Mouse (Mus musculus) G1E (cell line): Measurements from ENCODE around the gene Tuba3a. TPM values are rescaled to one million over a fixed set of nuclear protein-coding genes. Genes with fewer than 3 reads are reported as not detected.

ENCODE experiments used
- ATAC-seq: 2 replicates; pipeline ENCODE4 v1.8.0; 2016; ENCODE audit warnings: mild to moderate bottlenecking; ENCODE audit not compliant: insufficient number of reproducible peaks, poor library complexity, low FRiP score, severe bottlenecking; ENCODE audit errors: extremely low read depth
- DNase-seq: peaks from one replicate; pipeline ENCODE4 v3.0.0; 2012; ENCODE audit warnings: low spot score
- H3K27me3 ChIP-seq: 2 replicates; pipeline ENCODE4 v1.6.1; 2012; ENCODE audit warnings: mild to moderate bottlenecking, low read length, inconsistent platforms; ENCODE audit not compliant: insufficient read depth
- H3K36me3 ChIP-seq: replicated peaks from 2 replicates; pipeline ENCODE3; 2012; ENCODE audit warnings: mild to moderate bottlenecking, inconsistent platforms
- H3K4me1 ChIP-seq: 2 replicates; pipeline ENCODE4 v1.6.1; 2012; ENCODE audit warnings: low read depth, low read length, inconsistent platforms, mixed read lengths; ENCODE audit not compliant: insufficient read depth
- H3K4me3 ChIP-seq: 2 replicates; pipeline ENCODE4 v1.5.1; 2012; ENCODE audit warnings: low read depth, mild to moderate bottlenecking, inconsistent platforms, low read length, moderate library complexity, mixed read lengths
- H3K9me3 ChIP-seq: replicated peaks from 2 replicates; pipeline ENCODE4 v1.6.1; 2012; ENCODE audit warnings: inconsistent platforms
- CTCF ChIP-seq: IDR thresholded peaks from 2 replicates; pipeline ENCODE4 v1.5.1; 2012; ENCODE audit warnings: low read depth, low read length, inconsistent platforms, mixed read lengths
- GATA1 ChIP-seq: IDR thresholded peaks from 2 replicates; pipeline ENCODE4 v1.6.1; 2012; ENCODE audit warnings: borderline replicate concordance, low read length, inconsistent platforms, mixed read lengths
- GATA2 ChIP-seq: IDR thresholded peaks from 2 replicates; pipeline ENCODE4 v1.6.1; 2012; ENCODE audit warnings: low read depth, low read length, inconsistent platforms, borderline replicate concordance
- POLR2AphosphoS5 ChIP-seq: IDR thresholded peaks from 2 replicates; pipeline ENCODE4 v1.6.1; 2012; ENCODE audit warnings: low read depth, low read length, inconsistent platforms; ENCODE audit not compliant: insufficient replicate concordance
- TAL1 ChIP-seq: conservative IDR thresholded peaks from 2 replicates; pipeline ENCODE4 v1.6.1; 2012; ENCODE audit warnings: low read depth, low read length, inconsistent platforms, mixed read lengths
- polyA plus RNA-seq: library from polyadenylated mRNA; stranded (reverse); fragments of >175 nt; gene quantifications from 2 replicates; pipeline ENCODE4 v1.2.3, GENCODE M21; 2012
- total RNA-seq, 2 experiments: library from RNA; stranded (forward) in 1 of 2; stranded (reverse) in 1 of 2; fragments of 200-1000 nt in 1 of 2; fragments of >200 nt in 1 of 2; fragmentation: Nextera tagmentation in 1 of 2; gene quantifications; 2 replicates each; pipeline ENCODE4 v1.2.3; 2014 to 2017

Gene Tuba3a
- total and polyA plus RNA-seq, 3 experiments, result not detected

GRCm38 (mm10) chr6:125317077-125317476, 31.2 kb upstream of the Tuba3a start:
- ATAC-seq (no peak), DNase-seq (no peak)
- TF ChIP-seq TAL1 (no peak), POLR2AphosphoS5 (no peak), GATA2 (no peak), CTCF (no peak), GATA1 (no peak)
- Histone ChIP-seq H3K4me1 (no peaks in the 10 kb centered on the region), H3K4me3 (no peak overlapping the region), H3K9me3 (peaks cover 37% of the 10 kb centered on the region), H3K36me3 (no peaks in the 10 kb centered on the region), H3K27me3 (no peaks in the 10 kb centered on the region; the same call in 1 of the 2 replicates)

GRCm38 (mm10) chr6:125314746-125315145, 28.9 kb upstream of the Tuba3a start:
- no peak for DNase-seq
- H3K27me3 ChIP-seq, result no peaks in the 10 kb centered on the region

DNA sequence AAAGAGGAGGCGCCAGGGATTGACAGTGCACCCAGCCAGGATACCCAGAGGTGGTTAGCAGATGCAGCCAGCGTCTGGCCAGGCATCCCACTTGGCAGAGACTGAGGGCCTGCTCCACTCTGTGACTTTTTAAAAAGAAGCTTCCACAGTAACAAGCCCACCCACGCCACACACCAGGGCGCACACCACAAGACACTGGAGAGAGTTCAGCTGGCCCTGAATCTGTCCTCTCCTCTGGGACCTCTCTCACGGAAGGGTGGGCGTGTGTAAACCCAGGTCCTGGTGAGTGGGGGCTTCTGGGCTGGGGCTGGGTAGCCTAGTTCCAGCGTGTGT, 28.4 kb upstream of the Tuba3a start:
- no peak for ATAC-seq
- peaks cover 25% of the 10 kb centered on the region for H3K9me3 ChIP-seq
- no peak overlapping the region for H3K4me3 ChIP-seq
- no peaks in the 10 kb centered on the region for H3K27me3 ChIP-seq
- no peak for DNase-seq
- no peaks in the 10 kb centered on the region for H3K36me3 ChIP-seq
- TF ChIP-seq CTCF, result no peak
- TF ChIP-seq GATA2, result no peak
- TF ChIP-seq POLR2AphosphoS5, result no peak
- no peak for TF ChIP-seq GATA1
- no peak for TF ChIP-seq TAL1
- no peaks in the 10 kb centered on the region for H3K4me1 ChIP-seq

More at GRCm38 (mm10) chr6:125314746-125315145, 28.9 kb upstream of the Tuba3a start:
- H3K36me3 ChIP-seq, result no peaks in the 10 kb centered on the region
- no peak for ATAC-seq
- TF ChIP-seq GATA2 (no peak), GATA1 (no peak), TAL1 (no peak), POLR2AphosphoS5 (no peak), CTCF (no peak)
- no peak overlapping the region for H3K4me3 ChIP-seq
- H3K9me3 ChIP-seq, result peaks cover 27% of the 10 kb centered on the region
- no peaks in the 10 kb centered on the region for H3K4me1 ChIP-seq

DNA sequence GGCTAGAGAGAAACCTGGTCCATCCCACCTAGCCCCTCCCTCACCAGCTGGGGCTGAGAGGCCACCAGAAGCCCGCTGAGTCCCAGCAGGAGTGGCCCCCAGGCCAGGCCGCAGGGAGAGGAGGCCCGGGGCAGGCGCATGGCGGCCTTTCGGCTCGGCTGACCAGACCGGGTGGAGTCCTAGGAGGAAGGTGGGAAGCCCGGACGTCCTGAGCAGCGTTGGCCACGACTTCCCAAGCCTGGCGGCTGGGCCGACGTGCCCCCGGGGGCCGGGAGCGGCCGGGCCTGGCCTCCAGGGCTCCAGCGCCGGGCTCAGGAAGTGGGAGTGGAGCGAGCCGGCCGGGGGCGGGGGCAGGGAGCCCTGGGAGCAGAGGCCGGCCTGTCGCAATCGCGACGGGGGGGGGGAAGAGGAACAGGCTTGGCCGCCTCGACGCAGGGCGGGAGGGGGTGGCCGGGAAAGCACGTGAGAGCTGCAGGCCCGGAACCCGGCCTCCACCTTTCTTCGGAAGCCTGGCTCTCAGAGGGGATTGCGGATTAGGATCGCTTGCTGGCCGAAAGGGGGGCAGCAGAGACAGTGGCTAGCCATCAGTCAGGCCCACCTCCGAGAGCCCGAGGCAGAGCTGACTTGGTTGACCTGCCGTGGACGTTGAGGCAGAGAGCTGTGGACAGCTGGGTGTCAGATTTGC, 27.8 kb upstream of the Tuba3a start, which contains the start of gene Ltbr:
Gene Ltbr (minus strand): TSS at position 340 of the 685 bp plus-strand sequence.
- DNase-seq (no peak), ATAC-seq (no peak)
- Histone ChIP-seq H3K9me3 (peaks cover 21% of the 10 kb centered on the region), H3K36me3 (no peaks in the 10 kb centered on the region), H3K4me3 (no peak within 1 kb of the TSS), H3K4me1 (no peaks in the 10 kb centered on the region), H3K27me3 (no peaks in the 10 kb centered on the region)
- TF ChIP-seq GATA2 (no peak), POLR2AphosphoS5 (no peak), TAL1 (no peak), GATA1 (no peak), CTCF (no peak)

DNA sequence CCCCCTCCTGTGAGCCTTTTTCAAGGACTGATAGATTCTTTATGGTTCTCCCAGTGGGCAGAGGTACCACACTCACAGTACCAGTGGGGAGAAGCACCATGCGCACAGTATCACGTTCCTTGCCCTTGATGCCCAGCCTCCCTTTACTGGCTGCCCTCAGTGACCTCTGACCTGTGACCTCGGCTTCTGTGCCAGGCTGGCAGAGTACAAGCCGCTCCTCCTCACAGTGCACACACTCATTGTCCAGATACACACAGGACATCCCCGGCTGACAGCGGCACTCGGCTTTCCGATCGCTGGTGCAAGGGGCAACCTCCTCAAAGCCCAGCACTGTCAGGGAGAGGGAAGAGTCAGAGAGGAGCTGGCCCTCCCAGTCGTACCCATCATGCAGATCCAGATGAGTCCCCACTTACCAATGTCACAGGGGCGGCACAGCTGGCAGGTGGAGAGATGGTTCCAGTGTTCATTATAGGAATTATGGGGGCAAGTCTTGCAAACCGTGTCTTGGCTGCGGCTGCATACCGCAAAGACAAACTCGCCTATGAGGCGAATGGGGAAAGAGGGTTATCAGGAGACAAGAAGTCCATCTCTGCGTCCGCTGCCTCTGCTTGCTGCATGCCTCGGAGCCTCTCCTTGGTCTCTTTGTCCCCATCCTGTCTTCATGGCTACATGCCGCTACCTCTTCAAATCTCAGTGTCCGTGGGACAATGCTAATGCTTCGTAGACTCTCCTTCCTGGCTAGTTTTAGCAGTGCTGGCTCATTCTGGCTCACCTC, 26.9 kb upstream of the Tuba3a start:
- H3K27me3 ChIP-seq, result no peaks in the 10 kb centered on the region
- no peaks in the 10 kb centered on the region for H3K36me3 ChIP-seq
- H3K4me3 ChIP-seq, result no peak overlapping the region
- TF ChIP-seq GATA1 (no peak), TAL1 (no peak), CTCF (no peak), GATA2 (no peak), POLR2AphosphoS5 (no peak)
- no peaks in the 10 kb centered on the region for H3K4me1 ChIP-seq
- ATAC-seq (no peak), DNase-seq (no peak)
- peaks cover 20% of the 10 kb centered on the region for H3K9me3 ChIP-seq

DNA sequence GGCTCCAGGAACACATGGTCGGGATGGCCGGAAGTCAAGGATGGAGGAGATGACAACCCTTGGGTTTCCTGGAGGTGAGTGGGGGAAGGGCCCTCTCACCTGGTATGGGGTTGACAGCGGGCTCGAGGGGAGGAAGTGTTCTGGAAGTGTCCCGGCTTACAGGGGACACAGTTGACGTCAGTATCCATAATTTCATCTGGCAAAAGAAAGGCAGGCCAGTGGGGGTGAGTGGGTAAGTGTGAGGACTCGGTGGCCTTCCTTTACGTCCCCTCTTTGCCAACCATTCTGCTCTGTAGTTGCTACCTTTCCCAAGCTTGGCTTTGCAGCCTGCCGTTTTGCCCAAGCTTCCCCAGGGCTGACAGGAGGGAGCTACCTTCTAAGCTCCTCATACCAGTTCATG, 26.3 kb upstream of the Tuba3a start:
- no peaks in the 10 kb centered on the region for H3K4me1 ChIP-seq
- H3K4me3 ChIP-seq, result no peak overlapping the region
- peaks cover 20% of the 10 kb centered on the region for H3K9me3 ChIP-seq
- TF ChIP-seq POLR2AphosphoS5 (no peak), GATA1 (no peak), TAL1 (no peak), GATA2 (no peak), CTCF (no peak)
- no peaks in the 10 kb centered on the region for H3K36me3 ChIP-seq
- no peaks in the 10 kb centered on the region for H3K27me3 ChIP-seq
- DNase-seq, result no peak
- ATAC-seq, result no peak
